Mouse (Mus musculus) lung, postnatal 10 days (tissue): ENCODE measurements around the gene Abl2.

Experiments
- DNase-seq: peaks from one replicate; pipeline ENCODE4 v3.0.0; 2021

The Abl2 gene

GRCm38 (mm10) chr1:156672720-156673475, 114.3 kb downstream of the Abl2 start:
- peak; percentile 46 for DNase-seq

GRCm38 (mm10) chr1:156673476-156674194, 115.0 kb downstream of the Abl2 start:
- peak; percentile 53 for DNase-seq

- peak; percentile 88 for DNase-seq
Observed at GRCm38 (mm10) chr1:156674195-156675000, 115.8 kb downstream of the Abl2 start, which contains the start of gene Tor3a. Gene Tor3a (minus strand): TSS chr1:156674356.

- DNase-seq: peak; percentile 79
Observed at GRCm38 (mm10) chr1:156676171-156676570, 117.6 kb downstream of the Abl2 start.

GRCm38 (mm10) chr1:156676596-156676995, 118.0 kb downstream of the Abl2 start:
- no peak for DNase-seq

- DNase-seq: no peak
Observed at GRCm38 (mm10) chr1:156677230-156677629, 118.6 kb downstream of the Abl2 start.

- DNase-seq: no peak
Observed at GRCm38 (mm10) chr1:156679599-156679998, 121.0 kb downstream of the Abl2 start.

GRCm38 (mm10) chr1:156686025-156686661, 127.6 kb downstream of the Abl2 start:
- DNase-seq: no peak
